Mouse (Mus musculus) inflammation-experienced regulatory T-cells, adult 6 months (primary cell): ENCODE results near the gene Pifo. TPM values are rescaled to one million over a fixed set of nuclear protein-coding genes. Genes with fewer than 3 reads are reported as not detected.

Experiments used
- ATAC-seq: one replicate; pipeline ENCODE4 v1.8.0; 2017
- polyA plus RNA-seq, 3 experiments: library from polyadenylated mRNA; unstranded; fragments of 100-300 nt; shearing (Covaris generic); gene quantifications; one replicate each; pipeline ENCODE4 v1.2.1; 2017

Gene Pifo
- polyA plus RNA-seq, 3 experiments from 2014 or later, result 0.38 to 0.88 (median 0.83) TPM

DNA sequence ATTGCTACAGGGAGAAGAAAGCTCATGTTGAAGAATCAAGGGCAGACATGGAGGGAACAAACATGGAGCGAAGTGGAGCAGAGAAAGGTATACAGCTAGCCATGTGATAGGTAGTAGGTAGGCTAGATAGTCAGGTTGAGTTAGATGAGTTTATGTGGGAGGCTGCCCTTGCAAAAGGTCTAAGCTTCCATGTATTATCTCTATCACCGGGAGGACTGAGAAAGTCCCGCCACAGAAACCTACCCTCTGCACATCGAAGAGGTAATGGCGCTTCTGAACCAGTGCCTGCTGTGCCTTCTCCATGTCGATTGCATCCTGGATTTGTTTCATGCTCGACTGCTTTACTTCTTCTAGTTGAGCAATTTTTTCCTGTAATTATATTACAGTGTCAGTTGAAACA is 63.1 kb downstream of the Pifo start:
- no peak for ATAC-seq

Other genes with a start within 250 kb of the Pifo start
- 100 to 1,000 TPM; 142 to 303 (median 166) TPM for gene Rap1a, start 213.3 kb downstream of the Pifo start, polyA plus RNA-seq
- gene Adora3, start 143.8 kb downstream of the Pifo start, polyA plus RNA-seq, result under 1 TPM in 2 of 3 experiments, not detected in 1; 0.26 to 0.39 TPM
- gene Tmigd3, start 143.7 kb downstream of the Pifo start, polyA plus RNA-seq, result not detected
- 1 to 10 TPM in 2 of 3 experiments, not detected in 1; 1.3 to 1.8 TPM for gene I830077J02Rik, start 82.0 kb downstream of the Pifo start, polyA plus RNA-seq
- gene Wdr77, start 55.3 kb downstream of the Pifo start, polyA plus RNA-seq, result 10 to 100 TPM; 43.7 to 76.5 (median 68.7) TPM
- 100 to 1,000 TPM; 356 to 533 (median 366) TPM for gene Atp5f1, start 54.5 kb downstream of the Pifo start, polyA plus RNA-seq
- 1 to 10 TPM; 1.4 to 4.3 (median 4.2) TPM for gene Ovgp1, start 40.9 kb downstream of the Pifo start, polyA plus RNA-seq
- 1 to 10 TPM; 2.5 to 8.1 (median 7.1) TPM for gene Chil5, start 18.2 kb upstream of the Pifo start, polyA plus RNA-seq
- gene Chia1, start 98.6 kb upstream of the Pifo start, polyA plus RNA-seq, result under 1 TPM in 2 of 3 experiments, not detected in 1; 0.29 to 0.64 TPM
- not detected for gene Chil3, start 152.9 kb upstream of the Pifo start, polyA plus RNA-seq
- gene Chil4, start 204.9 kb upstream of the Pifo start, polyA plus RNA-seq, result not detected